Mouse (Mus musculus): ENCODE data around the gene Fgfr2. TPM values are rescaled to one million over a fixed set of nuclear protein-coding genes. Genes with fewer than 3 reads are reported as not detected.

Fgfr2 gene
- polyA plus RNA-seq, 1 experiment from 2014 or later, result 39.4 TPM

DNA sequence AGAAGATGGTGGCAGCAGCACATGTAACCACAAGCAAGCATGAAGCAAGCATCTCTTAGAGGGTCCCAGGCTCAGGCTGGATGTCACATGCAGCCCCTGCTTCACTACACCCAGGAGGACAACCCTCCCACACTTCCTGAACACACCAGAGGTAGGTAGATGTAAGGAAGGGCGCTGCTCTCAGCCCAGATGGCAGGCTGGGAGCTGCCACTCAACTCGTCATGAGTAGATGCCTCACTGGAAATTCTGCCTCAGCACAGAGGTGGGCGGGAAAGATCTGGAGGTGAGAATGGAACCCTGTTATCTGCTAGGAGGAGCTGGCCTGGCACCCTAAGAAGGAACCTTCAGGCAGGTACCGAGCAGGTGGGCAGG, 355.2 kb downstream of the Fgfr2 start:
- H3K27ac ChIP-seq, result peak overlapping the region; percentile 73
- no peak overlapping the region for H3K4me3 ChIP-seq (replicated peaks)
- no peak overlapping the region for H3K4me2 ChIP-seq (replicated peaks)
- peaks cover 11% of the 10 kb centered on the region; the same call in 1 of the 2 replicates for H3K36me3 ChIP-seq
- no peak overlapping the region for H3K9ac ChIP-seq (replicated peaks)
- no peaks in the 10 kb centered on the region for H3K9me3 ChIP-seq
- no peaks in the 10 kb centered on the region for H3K27me3 ChIP-seq
- 88% methylated on average over 4 of the region's 4 CpGs for WGBS
- H3K4me1 ChIP-seq (replicated peaks), result peaks cover 35% of the 10 kb centered on the region
- 0 out of 2 replicates have a peak, but pooled peaks have one; percentile 21 for ATAC-seq

DNA sequence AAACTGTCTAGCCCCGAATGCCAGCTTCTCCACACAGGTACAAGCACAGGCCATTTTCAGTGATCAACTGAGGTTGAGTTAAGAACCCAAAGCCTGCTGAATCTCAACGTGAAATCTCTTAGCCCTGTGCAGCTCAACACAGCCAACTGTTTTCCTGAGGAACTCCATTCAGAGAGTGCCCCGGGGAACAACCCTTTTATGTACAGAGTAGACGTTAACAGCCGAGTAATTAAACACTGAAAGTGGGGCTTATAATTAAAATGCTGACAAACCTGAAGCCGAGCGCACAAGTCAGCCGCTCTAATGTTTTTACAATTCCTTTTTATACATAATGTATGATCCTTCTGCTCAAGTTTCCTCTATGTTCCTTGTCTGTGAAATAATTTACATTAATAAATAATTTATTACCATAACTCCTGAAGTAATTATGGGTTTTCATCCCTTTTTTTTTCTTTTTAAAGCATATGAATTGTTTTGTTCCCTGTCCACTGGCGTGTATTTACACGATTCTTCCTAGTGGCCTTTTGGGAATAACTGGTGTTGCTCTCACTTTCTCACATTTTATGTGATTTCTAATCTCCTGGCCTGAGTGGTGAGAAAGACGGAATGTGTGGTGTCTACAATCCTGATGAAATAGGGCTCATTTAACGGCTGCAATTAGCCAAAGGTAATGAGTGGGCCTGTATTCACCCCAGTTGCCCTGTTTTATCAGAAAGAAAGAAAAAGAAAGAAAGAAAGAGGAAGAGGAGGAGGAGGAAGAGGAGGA, 355.7 kb downstream of the Fgfr2 start:
- Histone ChIP-seq H3K36me3 (peaks cover 14% of the 10 kb centered on the region; the same call in 1 of the 2 replicates), H3K9ac (replicated peaks) (no peak overlapping the region), H3K4me1 (replicated peaks) (peaks cover 35% of the 10 kb centered on the region), H3K27ac (peak overlapping the region; percentile 73), H3K9me3 (no peaks in the 10 kb centered on the region), H3K4me2 (replicated peaks) (no peak overlapping the region), H3K4me3 (replicated peaks) (no peak overlapping the region), H3K27me3 (no peaks in the 10 kb centered on the region)
- 32% methylated on average over 12 of the region's 12 CpGs for WGBS
- peak; percentile 83 for ATAC-seq

DNA sequence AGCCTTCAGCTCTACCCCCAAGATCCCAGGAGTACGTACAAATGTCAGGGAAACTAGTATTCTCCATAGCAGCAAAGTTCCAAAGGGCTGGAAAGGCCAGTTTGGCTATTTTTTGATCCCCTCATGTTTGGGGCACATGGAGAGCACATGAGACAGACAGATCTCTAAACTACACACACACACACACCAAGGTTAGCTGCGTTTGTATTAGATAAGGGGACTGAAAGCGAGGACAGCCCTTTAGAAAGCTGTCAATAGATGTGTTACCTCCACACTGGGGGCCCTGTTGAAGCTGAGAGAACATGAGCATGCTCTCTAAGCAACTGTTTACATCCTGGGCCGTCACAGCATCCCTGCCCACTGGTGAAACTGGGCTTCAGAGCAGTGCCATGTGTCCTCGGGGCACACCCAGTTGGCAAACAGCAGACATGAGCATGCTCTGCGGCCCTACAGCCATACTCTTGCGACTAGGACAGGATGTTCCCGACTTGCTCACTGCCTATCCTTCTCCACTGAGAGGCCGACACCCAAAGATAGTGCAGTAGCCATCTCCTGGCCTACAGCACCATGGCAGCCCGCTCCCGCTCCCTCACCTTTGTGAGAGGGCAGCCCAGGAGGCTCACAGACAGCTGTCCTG, 356.8 kb downstream of the Fgfr2 start:
- H3K9ac ChIP-seq (replicated peaks), result no peak overlapping the region
- WGBS, result 90% methylated on average over 11 of the region's 11 CpGs
- ATAC-seq, result peak; percentile 40; the same call in 1 of the 2 replicates

DNA sequence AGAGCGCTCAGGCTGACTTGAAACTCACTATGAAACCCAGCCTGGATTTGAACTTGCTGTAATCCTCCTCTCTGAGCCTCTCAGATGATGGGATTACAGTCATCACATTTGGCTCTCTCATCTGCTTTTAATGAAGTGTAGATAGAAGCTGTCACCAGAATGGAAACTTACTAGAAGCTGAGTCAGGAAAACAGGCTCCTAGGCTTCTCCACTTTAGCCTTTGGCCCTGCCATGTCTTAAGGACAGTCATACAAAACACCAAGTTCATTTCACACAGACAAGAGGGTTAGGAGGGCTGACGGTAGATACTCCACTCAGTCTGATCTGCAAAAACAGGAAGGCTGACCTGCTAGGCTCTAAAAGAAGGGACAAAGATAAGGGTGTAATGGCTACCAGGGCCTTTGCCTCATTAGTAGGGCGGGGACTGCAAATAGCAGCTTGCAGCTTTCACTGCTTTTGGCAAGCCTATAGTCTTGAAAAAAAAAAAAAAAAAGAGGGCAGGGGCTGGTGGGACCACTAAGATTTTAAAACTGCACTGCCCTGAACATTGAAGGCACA, 357.4 kb downstream of the Fgfr2 start:
- no peak overlapping the region for H3K9ac ChIP-seq (replicated peaks)
- peaks cover 35% of the 10 kb centered on the region for H3K4me1 ChIP-seq (replicated peaks)
- WGBS, result 83% methylated on average over 3 of the region's 3 CpGs
- no peak overlapping the region for H3K4me3 ChIP-seq (replicated peaks)
- ATAC-seq, result no peak
- H3K27ac ChIP-seq, result no peak overlapping the region
- 0 out of 2 replicates have a peak, but pooled peaks cover 11% of the 10 kb centered on the region for H3K36me3 ChIP-seq
- H3K4me2 ChIP-seq (replicated peaks), result no peak overlapping the region
- no peaks in the 10 kb centered on the region for H3K27me3 ChIP-seq
- H3K9me3 ChIP-seq, result no peaks in the 10 kb centered on the region

More for the DNA sequence above, 356.8 kb downstream of the Fgfr2 start:
- Histone ChIP-seq H3K27ac (peak overlapping the region; percentile 72), H3K4me3 (replicated peaks) (no peak overlapping the region), H3K36me3 (peaks cover 12% of the 10 kb centered on the region; the same call in 1 of the 2 replicates), H3K4me1 (replicated peaks) (peaks cover 35% of the 10 kb centered on the region), H3K27me3 (no peaks in the 10 kb centered on the region), H3K4me2 (replicated peaks) (no peak overlapping the region), H3K9me3 (no peaks in the 10 kb centered on the region)

DNA sequence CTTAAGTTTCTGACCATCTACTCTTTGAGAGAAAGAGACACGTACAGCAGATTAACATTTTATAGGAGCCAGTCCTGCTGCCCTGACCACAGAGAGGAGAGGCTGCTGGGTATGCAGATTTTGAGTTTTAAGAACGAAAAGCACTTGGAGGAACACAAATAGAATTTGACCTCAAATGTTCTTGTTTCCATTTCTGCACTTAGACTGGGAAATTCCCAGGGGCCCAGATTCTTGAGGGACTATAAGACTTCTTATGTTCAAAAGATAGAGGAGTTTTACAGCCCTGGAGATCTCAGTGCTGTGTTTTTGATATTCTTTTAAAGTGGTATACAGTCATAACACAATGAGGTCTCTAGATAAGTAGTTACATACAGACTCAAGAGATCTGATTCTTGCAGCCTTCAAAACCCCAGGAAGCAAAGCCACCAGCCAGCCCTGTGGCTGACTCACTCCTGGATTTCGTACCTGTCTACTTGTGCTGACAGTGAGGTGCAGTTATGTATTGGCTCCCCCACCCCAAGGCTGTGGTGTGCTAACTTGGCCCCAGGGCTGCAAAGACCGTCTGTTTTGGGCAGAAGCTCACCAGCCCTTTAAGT, 358.2 kb downstream of the Fgfr2 start:
- Histone ChIP-seq H3K27ac (no peak overlapping the region), H3K27me3 (no peaks in the 10 kb centered on the region), H3K36me3 (peaks cover 15% of the 10 kb centered on the region; the same call in 1 of the 2 replicates), H3K9ac (replicated peaks) (no peak overlapping the region), H3K9me3 (no peaks in the 10 kb centered on the region), H3K4me3 (replicated peaks) (no peak overlapping the region), H3K4me2 (replicated peaks) (no peak overlapping the region), H3K4me1 (replicated peaks) (peaks cover 35% of the 10 kb centered on the region)
- WGBS, result 81% methylated on average over 4 of the region's 4 CpGs
- ATAC-seq, result no peak

DNA sequence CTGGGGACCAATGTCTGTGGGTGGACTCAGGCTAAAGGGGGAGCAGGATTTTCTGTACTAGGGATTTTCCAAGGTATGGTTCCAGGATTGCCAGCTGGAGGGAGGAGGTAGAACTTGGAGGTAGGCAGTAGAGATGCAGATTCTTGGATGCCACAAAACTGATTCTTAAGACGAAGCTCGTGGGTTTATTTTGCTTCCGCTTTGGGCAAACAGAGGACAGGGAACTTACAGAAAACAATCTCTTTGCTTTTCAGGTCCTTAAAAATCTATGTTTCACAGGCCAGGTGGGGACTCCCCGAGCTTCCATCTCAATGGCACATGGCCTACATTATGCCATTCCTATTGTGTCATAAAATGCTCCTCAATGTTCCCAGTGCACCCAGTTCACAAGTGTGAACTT, 358.8 kb downstream of the Fgfr2 start:
- no peak overlapping the region for H3K27ac ChIP-seq
- H3K27me3 ChIP-seq, result no peaks in the 10 kb centered on the region
- H3K4me2 ChIP-seq (replicated peaks), result no peak overlapping the region
- ATAC-seq, result no peak
- peaks cover 39% of the 10 kb centered on the region for H3K4me1 ChIP-seq (replicated peaks)
- H3K4me3 ChIP-seq (replicated peaks), result no peak overlapping the region
- H3K36me3 ChIP-seq, result peaks cover 21% of the 10 kb centered on the region
- H3K9ac ChIP-seq (replicated peaks), result no peak overlapping the region
- H3K9me3 ChIP-seq, result no peaks in the 10 kb centered on the region
- WGBS, result 95% methylated on average over 4 of the region's 4 CpGs

- Histone ChIP-seq H3K9me3 (no peaks in the 10 kb centered on the region), H3K4me1 (replicated peaks) (peaks cover 38% of the 10 kb centered on the region), H3K4me3 (replicated peaks) (no peak overlapping the region), H3K4me2 (replicated peaks) (no peak overlapping the region), H3K27me3 (no peaks in the 10 kb centered on the region), H3K9ac (replicated peaks) (no peak overlapping the region), H3K27ac (no peak overlapping the region), H3K36me3 (peaks cover 24% of the 10 kb centered on the region)
- WGBS, result 90% methylated on average over 5 of the region's 5 CpGs
- no peak for ATAC-seq
These were observed 359.2 kb downstream of the Fgfr2 start for GRCm38 (mm10) chr7:132763911-132764310.

- H3K27me3 ChIP-seq, result no peaks in the 10 kb centered on the region
- ATAC-seq, result no peak
- H3K9me3 ChIP-seq, result no peaks in the 10 kb centered on the region
- no peak overlapping the region for H3K4me3 ChIP-seq (replicated peaks)
- no peak overlapping the region for H3K9ac ChIP-seq (replicated peaks)
- no peak overlapping the region for H3K4me2 ChIP-seq (replicated peaks)
- 95% methylated on average over 6 of the region's 6 CpGs for WGBS
- H3K36me3 ChIP-seq, result peaks cover 29% of the 10 kb centered on the region
- H3K27ac ChIP-seq, result no peak overlapping the region
- peaks cover 33% of the 10 kb centered on the region for H3K4me1 ChIP-seq (replicated peaks)
These were observed 359.8 kb downstream of the Fgfr2 start for GRCm38 (mm10) chr7:132763351-132763750.

DNA sequence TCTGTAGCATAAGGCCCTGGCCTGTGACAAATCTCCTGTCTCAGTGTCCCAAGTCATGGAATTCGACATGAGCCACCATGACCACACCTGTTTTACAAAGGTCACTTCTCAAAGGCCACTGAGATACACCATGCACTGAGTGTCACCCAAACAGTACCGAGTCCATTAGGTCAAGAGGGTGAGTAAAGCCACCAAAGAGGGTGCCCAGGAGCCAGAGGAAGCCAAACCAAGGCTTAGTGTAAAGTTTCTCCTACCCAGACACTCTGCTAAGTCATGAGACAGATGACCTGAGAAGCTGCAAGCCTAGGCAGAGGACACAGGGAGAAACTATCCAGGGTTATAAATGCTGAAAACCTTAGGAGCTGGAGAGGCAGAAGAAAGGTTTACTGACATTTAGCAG, 361.7 kb downstream of the Fgfr2 start:
- H3K4me2 ChIP-seq (replicated peaks), result no peak overlapping the region
- no peaks in the 10 kb centered on the region for H3K9me3 ChIP-seq
- H3K36me3 ChIP-seq, result peaks cover 46% of the 10 kb centered on the region
- H3K4me1 ChIP-seq (replicated peaks), result peaks cover 14% of the 10 kb centered on the region
- no peak overlapping the region for H3K27ac ChIP-seq
- WGBS, result 97% methylated on average over 2 of the region's 2 CpGs
- no peak overlapping the region for H3K4me3 ChIP-seq (replicated peaks)
- H3K9ac ChIP-seq (replicated peaks), result no peak overlapping the region
- H3K27me3 ChIP-seq, result no peaks in the 10 kb centered on the region
- ATAC-seq, result no peak

- Histone ChIP-seq H3K4me2 (replicated peaks) (no peak overlapping the region), H3K27ac (peak overlapping the region; percentile 49; the same call in 1 of the 2 replicates), H3K9me3 (no peaks in the 10 kb centered on the region), H3K4me1 (replicated peaks) (peaks cover 9% of the 10 kb centered on the region), H3K36me3 (peaks cover 46% of the 10 kb centered on the region), H3K27me3 (no peaks in the 10 kb centered on the region), H3K9ac (replicated peaks) (no peak overlapping the region), H3K4me3 (replicated peaks) (no peak overlapping the region)
- 94% methylated on average over 6 of the region's 6 CpGs for WGBS
- ATAC-seq, result no peak
These were observed 362.5 kb downstream of the Fgfr2 start for GRCm38 (mm10) chr7:132760589-132761180.

DNA sequence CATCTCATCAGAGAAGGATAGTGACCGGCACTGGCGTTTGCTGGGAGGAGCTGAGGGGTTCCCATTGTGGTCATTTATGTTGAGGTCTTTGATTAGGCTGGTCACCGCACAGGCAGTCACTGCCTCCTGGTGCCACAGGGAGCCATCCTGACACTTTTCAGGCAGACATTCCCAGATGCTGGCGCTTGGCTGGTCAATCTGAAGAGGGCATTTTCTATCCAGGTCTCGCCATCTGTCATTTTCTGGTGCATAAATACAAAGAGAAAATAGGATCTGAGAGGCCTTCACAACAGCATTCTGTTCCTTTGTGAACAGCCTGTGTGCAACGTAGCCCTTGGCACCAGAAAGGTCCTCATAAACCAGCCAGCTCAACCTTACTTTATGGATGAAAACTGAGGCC, 363.2 kb downstream of the Fgfr2 start:
- H3K4me1 ChIP-seq (replicated peaks), result peaks cover 5% of the 10 kb centered on the region
- no peak overlapping the region for H3K4me2 ChIP-seq (replicated peaks)
- H3K4me3 ChIP-seq (replicated peaks), result no peak overlapping the region
- H3K27ac ChIP-seq, result peak overlapping the region; percentile 49
- 69% methylated on average over 6 of the region's 6 CpGs for WGBS
- H3K9ac ChIP-seq (replicated peaks), result no peak overlapping the region
- no peaks in the 10 kb centered on the region for H3K27me3 ChIP-seq
- peaks cover 46% of the 10 kb centered on the region for H3K36me3 ChIP-seq
- ATAC-seq, result no peak
- H3K9me3 ChIP-seq, result no peaks in the 10 kb centered on the region

Measured in midbrain, embryonic 13.5 days (tissue).